Mouse (Mus musculus): ENCODE results near the gene Olfr1326-ps1. TPM values are rescaled to one million over a fixed set of nuclear protein-coding genes. Genes with fewer than 3 reads are reported as not detected.

Gene Olfr1326-ps1
- polyA plus RNA-seq (2012; rRNA removed) = 0.04 TPM in 1 of 2 replicates, not detected in the other

GRCm38 (mm10) chrX:74574788-74575187 lies at the start of gene Olfr1326-ps1:
Gene Olfr1326-ps1 (minus strand): TSS chrX:74574888.
- DNase-seq (ENCODE audit: extremely low spot score in 1 of 2, low spot score in 1 of 2) = no peak

GRCm38 (mm10) chrX:74592379-74592778 lies 17.7 kb upstream of the Olfr1326-ps1 start, which contains the start of gene Olfr1325:
Gene Olfr1325 (plus strand): TSS chrX:74592679.
- DNase-seq (ENCODE audit: extremely low spot score in 1 of 2, low spot score in 1 of 2) = no peak

Other genes with a start within 250 kb of the Olfr1326-ps1 start
- 55.4 and 59.9 TPM in 2 replicates for gene Plxna3, start 245.8 kb downstream of the Olfr1326-ps1 start, polyA plus RNA-seq (2012; rRNA removed)
- gene Lage3, start 221.3 kb downstream of the Olfr1326-ps1 start, polyA plus RNA-seq (2012; rRNA removed) = 57.1 and 65.1 TPM in 2 replicates
- gene Ubl4a, start 201.7 kb downstream of the Olfr1326-ps1 start, polyA plus RNA-seq (2012; rRNA removed) = 68.4 and 73.3 TPM in 2 replicates
- gene Slc10a3, start 201.5 kb downstream of the Olfr1326-ps1 start, polyA plus RNA-seq (2012; rRNA removed) = 4.3 and 4.8 TPM in 2 replicates
- gene Fam3a, start 181.6 kb downstream of the Olfr1326-ps1 start, polyA plus RNA-seq (2012; rRNA removed) = 33.8 and 33.9 TPM in 2 replicates
- 20.5 and 21.4 TPM in 2 replicates for gene Ikbkg, start 181.6 kb downstream of the Olfr1326-ps1 start, polyA plus RNA-seq (2012; rRNA removed)
- gene G6pdx, start 145.7 kb downstream of the Olfr1326-ps1 start, polyA plus RNA-seq (2012; rRNA removed) = 30.2 and 31.8 TPM in 2 replicates
- not detected in 2 replicates for gene Gm6880, start 93.5 kb downstream of the Olfr1326-ps1 start, polyA plus RNA-seq (2012; rRNA removed)
- gene Olfr1325, start 17.8 kb upstream of the Olfr1326-ps1 start, polyA plus RNA-seq (2012; rRNA removed) = not detected in 2 replicates
- 0.08 and 0.16 TPM in 2 replicates for gene Gm5640, start 70.7 kb upstream of the Olfr1326-ps1 start, polyA plus RNA-seq (2012; rRNA removed)
- gene Gm6890, start 166.0 kb upstream of the Olfr1326-ps1 start, polyA plus RNA-seq (2012; rRNA removed) = not detected in 2 replicates